Mouse (Mus musculus) heart, adult 11 months (tissue): ENCODE measurements at regions not wholly inside any gene's neighbourhood (a gene's known extent, or its start where the extent isn't known, plus 50 kb on each side); places are given as distances from the start of the nearest gene placed in this dataset.
A peak's percentile ranks its signal among the peaks of the same experiment; 100 is the strongest.

Source experiments
- DNase-seq: peaks from one replicate; pipeline ENCODE4 v3.0.0; 2022

DNA sequence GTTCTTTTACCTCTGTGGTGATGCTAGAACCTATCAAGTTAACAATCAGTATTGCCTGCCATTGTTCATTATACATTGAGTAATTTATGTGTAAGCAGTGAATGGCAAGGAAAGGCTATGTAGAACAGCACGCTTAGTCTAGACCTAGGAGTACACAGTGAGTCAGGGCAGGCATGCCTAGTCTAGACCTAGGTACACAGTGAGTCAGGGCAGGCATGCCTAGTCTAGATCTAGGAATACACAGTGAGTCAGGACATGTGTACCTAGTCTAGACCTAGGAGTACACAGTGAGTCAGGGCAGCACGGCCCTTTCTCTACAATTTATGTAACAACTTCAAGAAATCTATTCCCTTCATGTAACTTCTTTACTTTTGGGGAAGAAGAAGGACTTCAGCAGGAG is 347.2 kb downstream of the Tmem232 start:
- no peak for DNase-seq

DNA sequence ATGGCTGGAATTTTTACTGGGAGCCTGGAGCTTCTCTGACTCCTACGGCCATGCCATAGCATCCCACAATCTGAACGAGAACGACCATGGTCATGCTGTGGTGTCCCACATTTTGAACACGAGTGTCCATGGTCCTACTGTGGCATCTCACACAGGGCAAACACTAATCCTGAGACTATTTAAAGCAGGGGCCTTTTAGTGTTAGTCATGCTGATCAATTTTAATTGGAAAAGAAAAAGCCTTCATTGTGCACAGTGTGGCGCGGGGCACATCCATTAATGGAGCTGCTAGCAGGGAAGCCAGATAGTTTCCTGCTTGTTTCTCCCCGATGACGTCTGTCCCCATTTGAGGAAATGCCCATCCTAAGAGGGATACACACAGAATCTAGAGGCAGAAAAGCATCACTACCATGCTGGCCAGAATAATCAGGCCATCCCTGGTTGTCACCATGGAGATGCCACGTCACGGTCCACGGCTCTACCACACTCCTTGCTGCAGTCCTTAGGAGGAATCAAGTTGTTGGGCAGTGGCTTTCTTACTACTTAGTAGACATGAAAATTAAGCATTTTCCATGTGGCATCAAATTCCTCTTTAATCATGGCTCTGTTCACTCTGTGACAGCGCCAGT is 348.0 kb downstream of the Tmem232 start:
- DNase-seq = no peak

DNA sequence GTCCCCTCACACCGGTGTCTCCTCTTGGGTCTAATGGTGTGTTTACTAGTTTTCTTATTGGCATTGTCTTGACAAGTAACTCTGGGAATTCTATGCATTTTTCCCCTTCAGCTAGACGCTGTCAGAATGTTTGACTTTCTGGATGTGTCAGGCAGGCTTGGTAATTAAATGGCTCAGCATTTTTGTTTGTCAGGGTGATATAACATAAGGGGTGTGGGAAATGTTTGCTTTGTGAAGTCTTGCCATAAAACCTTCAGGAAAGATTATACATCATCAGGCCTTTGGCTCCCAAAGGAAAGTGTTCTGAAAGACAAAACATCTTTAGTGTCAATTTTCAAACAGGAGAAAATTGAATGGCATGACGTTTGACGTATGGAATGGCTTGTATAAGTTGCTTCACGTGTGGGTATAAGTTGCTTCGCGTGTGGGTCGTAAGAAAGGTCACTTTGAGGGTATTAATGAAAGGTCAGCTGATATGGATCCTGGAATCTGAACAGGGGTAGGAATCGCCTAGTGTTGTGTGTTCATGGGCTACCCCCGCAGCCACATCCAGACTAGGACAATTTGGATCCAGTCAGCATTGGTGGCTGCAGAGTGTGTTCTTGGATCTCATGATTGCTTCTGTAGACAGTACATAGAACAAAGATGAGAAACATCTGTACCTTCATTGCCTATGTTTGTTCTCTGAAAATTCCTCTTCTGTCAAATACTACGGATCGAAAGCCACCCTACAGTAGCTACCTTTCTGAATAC is 349.6 kb downstream of the Tmem232 start:
- no peak for DNase-seq

DNA sequence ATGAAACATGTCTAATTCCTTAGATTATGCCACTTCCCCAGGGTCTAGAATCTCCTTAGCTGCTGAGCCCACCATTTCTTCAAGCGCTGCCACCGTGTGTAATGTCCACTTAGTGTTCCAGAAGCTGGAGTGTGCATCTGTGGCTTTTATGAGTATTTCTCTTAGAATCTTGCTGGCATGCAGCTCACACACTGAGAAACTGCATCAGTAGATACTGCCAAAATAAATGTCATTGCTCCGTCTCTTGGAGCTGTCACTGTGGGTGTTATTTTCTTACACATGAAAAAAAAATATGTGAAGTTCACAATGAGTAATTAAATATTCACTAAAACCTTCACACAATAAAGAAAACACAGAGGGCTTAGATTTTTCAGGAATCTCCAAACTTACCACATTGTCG is 345.3 kb upstream of the 4930583I09Rik start:
- no peak for DNase-seq

DNA sequence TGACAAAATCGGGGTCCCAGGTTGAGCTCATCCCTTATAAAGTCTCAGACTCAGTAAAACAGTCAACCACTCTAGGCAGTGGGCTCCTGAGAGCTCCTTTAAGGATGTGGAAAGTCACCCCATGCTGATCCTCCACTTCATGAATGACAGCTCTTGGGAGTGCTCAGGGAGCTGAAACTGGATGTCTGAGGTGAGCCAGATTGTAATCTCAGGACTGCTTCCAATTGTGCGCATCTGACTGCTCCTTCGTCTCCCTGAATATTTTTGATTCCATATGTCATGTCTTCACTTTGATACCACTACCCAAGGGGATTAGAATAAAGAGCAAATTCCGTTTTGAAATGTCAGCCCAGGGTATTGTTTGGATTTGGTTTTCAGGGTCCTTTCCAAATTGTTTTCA is 339.9 kb upstream of the 4930583I09Rik start:
- DNase-seq = no peak

DNA sequence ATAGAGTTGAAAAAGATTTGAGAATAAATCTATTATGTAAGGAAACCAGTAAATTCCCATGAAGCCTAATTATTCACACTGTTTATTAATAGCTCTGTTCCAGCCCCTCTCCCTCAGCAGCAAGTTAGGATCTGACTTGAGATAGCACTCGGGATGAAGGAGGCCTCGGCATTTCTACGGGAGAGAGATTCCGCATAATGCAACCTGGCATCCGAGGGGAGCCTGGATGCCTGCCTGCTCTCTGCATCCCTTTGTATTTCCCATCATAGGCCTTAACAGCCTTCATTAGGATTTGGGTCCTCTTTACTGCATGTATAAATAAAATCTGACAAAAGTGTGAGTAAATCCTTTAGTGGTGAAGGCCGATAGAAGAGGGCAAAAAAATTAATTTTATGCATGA is 338.2 kb upstream of the 4930583I09Rik start:
- no peak for DNase-seq

DNA sequence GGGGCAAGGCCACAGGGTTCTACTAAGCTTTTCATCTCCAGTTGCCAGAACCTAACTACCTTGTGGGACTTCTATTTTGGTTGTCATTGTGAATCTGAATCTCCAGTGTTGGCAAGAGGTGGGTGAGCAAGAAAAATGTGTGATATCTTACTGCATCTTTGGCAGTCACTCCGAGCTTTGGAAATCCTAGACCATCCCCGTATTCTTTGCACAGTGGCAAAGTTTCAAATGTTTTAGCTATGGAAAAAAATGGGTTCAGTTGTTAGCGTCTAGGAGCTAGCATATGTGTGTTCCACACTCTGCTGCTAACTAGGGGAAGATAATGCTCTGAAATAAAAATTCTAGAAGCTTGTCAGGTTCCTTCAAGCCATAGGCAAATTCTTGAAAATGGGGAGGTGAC is 337.4 kb upstream of the 4930583I09Rik start:
- DNase-seq = peak; percentile 28

DNA sequence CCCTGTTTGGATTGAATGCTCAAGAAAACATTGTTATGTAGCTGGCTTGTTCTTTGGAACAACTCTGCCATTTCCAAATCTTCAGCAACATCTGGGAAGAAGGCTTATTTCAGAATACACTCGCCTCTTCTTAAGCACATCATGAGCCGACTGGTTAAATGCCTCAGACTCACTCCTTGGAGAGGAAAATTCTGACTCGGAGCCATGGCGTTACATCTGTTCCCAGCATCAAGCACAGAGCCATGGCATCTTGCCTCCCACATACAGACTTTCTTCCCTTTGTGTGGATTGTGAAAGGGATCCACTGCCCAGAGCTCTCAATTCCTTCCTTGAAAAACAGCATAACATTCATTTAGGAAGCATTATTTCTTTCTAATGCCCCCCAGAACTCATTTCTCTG is 334.8 kb upstream of the 4930583I09Rik start:
- peak; percentile 94 for DNase-seq

DNA sequence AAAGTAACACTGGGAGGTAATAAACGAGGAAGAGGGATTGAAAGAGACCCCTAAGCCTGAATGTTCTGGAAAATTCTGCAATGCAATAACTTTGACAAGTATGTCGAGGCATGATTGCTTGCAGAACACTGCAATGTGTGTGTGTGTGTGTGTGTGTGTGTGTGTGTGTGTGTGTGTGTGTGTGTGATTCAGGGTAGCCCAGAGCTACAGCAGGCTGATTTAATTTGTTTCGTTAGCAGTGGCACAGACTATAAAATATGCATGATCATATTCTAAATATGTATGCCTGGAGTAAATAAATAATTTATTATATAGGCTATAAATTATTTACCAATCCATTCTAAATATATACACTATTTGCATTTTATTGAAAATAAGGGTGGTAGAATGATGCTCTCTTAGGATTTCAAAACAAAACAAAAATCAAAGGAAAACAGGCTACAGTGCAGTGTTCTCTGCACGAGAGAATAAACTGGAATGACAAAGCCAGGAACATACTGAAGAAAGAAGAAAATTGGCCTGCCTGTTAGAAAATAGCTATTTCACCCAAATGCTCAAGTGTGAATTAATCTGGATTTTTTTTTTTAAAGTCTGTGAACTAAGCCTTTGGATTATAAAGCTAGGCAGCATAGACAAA is 334.2 kb upstream of the 4930583I09Rik start:
- peak; percentile 14 for DNase-seq

DNA sequence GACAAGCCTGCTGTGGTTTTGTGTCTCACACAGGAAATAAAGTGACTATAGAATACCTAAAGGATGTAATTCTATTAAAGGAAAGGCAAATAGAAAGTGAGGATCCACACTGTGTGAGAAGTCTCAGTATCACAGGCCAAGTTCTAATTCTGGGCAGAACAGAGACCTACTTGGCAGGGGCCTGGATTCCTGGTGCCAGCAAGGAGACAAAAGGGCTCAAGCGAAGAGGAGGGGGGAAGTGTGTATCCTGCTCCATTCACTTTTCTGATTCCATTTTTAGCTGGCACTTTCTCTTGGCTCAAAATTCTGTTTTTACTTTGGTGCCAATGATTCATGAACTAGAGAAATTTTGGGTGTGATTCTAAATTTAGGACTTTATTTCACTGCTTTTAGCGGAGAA is 310.5 kb upstream of the 4930583I09Rik start:
- DNase-seq = peak; percentile 93

DNA sequence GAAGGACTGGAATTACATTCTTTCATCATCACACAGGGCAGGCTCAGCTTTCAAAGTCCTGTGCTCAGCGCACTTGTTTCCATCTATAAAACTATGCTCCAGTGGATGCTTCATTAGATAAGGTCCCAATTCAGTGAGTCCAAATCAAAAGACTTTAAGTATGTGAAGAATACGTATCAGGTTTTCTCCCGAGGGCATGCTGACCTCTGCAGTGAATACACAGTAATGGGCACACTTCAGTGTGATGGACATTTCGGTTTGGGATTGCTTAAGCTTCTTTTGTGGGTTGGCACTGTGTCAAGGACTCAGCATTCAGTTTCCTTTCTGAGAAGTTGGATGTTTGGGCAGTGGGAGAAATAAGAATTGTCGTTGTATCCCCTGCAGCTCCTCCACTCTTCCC is 278.8 kb upstream of the 4930583I09Rik start:
- no peak for DNase-seq

DNA sequence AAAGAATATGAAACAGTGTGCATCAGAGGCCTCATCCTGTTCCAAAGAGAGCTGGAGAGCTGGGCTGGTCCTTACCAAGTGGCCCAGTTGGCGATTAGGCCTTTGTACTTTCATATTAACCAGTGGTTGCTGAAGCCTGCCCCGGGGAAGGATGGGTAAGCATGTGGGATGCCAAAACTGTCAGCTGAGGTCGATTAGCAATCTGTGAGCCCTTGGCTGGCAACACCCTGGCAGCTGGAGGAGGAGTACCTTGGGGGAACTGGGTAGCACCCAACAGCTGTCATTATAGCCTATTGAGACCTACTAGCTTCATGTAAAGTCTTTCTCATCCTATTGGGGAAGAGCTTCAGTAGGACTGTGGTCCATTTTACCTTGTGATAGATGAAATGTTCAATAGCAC is 277.2 kb upstream of the 4930583I09Rik start:
- peak; percentile 89 for DNase-seq

DNA sequence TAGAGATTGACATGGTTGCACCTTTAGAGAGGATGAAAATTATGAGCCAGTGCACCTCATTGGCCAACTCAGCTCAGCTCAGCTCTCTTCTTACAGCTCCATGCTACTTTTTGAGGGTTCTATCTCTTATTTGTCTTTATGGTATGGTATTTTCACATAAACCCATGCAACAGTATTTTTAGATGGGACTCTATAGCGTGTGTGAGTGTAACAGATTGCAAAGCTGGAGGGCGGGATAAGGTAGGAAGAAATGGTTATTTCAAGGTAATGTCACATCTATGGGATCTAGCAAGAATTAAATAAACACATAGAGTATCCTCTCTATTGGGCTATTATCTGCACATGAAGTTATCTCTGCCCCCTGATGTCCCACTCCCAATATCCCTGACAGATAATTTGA is 269.8 kb upstream of the 4930583I09Rik start:
- DNase-seq = no peak

DNA sequence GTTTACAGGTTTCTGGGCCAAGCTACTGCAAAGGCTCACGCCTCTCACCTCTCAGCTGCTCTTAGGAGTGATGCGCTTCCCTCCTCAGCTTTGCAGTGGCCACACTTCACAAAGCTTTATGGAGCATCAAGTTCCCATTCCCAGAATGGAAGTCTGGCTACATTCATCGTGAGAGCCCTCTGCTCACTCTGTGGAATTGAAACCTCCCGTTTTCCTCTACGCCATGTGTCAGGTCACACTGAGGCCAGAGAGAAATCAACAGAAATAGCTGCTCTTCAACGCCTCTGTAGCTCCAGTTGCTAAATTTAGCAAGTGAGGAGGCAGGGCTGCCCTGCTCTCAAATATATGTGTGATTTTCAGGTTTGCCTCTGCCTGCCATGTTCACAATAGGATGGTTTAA is 265.3 kb upstream of the 4930583I09Rik start:
- peak; percentile 92 for DNase-seq

DNA sequence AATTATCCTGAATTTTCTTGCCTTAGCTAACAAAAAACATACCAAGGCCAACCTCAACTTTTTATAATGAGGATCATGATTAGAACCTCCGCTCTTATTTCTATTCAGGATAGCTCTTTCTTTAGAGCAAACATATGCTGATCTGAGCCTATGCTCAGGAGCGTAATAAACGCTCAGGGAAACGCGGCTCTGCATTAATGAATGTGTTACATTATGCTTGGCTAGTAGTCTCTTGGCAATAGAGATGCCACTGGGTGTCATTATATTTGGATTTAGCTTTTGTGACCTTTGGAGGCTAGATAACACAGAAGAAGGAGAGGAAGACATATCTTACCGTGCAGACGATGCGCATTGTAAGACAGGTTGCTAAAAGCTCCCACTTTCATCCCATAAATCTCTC is 246.4 kb upstream of the 4930583I09Rik start:
- DNase-seq = no peak

DNA sequence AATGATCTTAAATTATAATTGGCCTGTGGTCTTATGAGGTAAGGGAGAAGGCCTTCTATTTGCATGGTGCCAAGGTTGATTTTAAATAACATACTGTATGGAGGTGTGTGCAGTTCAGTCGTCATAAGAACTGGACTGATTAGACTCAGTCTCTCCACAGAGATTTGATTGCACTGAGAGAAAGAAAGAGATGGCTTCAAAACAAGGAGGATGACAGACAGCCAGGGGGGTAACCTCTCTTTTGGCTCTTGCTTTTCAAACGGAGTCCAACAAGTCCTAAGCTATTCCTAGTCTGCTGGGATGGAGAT is 245.9 kb upstream of the 4930583I09Rik start:
- DNase-seq = no peak

DNA sequence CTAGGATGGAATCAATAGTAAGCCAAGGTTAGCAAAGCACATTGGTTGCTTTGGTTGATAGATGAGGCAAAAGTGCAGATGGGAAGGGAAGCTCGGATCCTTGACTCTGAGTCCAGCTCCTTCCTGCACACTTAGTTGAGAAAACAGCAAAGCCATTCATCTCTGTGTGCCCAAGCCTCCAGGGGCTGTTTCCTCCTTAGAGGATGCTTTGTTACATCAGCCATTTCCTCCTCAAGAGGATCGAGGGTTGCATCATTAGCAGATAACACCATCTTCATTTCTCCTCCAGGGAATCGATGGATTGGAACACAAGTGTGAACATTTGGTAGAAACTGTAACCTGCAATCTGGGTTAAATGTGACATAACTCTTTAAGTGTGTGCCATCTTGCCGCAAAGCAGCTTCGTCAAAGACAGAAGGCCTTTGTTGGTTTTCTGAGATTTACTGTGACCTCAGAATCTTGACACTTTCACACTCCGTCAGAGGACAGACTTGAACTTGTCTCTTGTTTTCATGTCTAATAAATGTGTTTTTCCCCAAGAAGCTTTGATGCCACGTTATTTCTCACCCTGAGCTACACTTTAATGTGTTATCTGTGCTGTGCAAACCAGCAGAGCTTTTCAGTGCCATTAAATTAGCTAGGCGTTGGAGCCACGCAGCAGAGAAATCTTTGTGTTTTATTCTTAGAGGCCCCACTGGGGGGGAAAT is 245.4 kb upstream of the 4930583I09Rik start:
- DNase-seq = no peak

DNA sequence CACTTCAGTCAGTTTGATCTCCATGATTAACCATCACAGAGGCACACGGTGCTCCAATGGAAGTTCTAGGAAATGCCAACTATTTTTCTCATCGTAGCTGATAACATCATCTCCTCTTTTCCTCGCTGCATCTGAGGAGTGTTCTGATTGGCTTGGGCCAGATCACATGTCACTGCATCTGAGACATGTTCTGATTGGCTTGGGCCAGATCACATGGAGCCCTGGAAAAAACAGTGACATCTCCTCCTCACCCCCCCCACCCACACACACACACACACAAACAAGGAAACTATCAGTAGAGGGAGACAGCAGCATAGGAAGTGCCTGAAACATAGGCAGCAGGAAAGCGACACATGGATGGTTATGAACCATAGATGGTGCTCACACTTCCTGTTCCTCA is 239.0 kb upstream of the 4930583I09Rik start:
- DNase-seq = peak; percentile 16

DNA sequence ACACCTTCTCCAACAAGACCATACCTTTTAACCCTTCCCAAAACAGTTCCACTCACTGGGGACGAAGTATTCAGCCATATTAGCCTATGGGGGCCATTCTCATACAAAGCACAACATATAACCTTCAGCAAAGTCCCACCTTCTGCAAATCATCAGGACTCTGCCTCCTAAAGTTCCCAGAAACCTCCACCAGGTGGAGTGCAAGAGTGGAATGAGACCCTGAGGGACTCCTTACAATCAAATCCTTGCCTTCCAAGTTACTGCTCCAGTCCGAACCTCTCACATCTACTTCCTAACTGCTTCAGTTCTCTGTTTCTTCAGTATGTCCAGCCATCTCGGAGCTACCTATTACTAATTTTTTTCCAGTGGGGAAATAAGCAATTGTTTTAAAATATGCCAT is 235.2 kb upstream of the 4930583I09Rik start:
- DNase-seq = peak; percentile 34

DNA sequence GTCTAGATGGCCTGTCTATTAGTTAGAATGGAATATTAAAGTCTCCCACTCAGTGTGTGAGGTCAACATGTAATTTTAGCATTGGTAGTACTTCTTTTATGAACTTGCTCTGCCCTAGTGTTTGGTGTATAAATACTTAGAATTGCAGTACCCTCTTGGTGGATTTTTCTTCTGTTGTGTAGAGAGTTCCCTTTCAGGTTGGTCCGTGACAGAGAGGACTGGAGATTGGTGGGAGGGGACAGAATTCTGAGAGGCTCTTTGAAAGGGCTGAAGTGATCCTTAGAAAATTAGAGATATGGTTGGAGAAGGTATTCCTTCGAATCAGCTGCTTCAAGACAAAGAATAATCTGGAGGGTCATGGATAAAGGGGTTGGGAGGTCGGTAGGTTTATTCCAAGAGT is 230.3 kb upstream of the 4930583I09Rik start:
- DNase-seq = no peak

DNA sequence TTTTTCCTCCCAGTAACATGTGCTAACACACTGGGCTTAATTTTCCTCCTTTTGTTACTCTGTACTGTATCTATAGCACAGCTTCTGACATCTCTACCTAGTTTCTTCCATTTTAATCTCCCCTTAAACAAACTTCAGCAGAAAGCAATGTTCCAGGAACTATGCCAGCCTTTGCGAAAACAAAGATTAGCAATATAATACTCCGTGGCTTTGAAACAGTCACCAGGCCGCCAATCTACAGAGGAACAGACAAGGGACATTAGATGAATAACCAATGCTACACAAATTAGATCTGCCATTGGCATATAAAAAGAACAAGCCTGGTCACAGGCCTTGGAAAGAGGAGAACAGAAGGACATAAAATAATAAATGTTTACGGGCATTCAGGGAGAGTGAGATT is 220.2 kb upstream of the 4930583I09Rik start:
- no peak for DNase-seq

DNA sequence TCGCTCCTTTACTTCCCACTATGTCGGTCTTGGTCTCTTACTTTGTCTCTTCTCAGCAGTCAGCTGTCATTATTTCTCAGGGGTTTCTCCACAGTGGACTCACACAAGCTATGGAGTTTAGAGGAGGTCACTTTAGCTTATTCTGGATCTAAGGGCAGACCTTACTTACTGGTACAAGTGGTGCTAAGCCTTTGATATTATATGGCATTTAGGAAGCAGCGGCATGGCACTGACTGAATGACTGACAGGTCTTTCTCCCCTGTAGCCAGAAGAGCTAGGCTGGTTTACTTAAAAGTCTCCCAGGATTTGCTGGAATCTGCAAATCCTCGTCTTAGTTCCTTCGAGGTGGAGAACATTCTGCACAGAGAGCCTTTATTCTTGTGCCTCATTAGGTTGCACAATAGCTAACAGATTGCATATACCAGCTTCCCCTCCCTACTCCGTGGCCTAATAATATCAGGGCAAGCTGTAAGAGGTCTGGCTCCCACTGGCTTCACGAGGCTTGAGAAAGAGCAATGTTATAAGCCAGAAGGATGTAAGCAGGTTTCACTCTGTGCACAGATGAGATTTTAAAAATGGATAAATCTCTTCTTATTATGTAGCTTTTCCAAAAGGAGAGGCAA is 214.1 kb upstream of the 4930583I09Rik start:
- DNase-seq = peak; percentile 92

DNA sequence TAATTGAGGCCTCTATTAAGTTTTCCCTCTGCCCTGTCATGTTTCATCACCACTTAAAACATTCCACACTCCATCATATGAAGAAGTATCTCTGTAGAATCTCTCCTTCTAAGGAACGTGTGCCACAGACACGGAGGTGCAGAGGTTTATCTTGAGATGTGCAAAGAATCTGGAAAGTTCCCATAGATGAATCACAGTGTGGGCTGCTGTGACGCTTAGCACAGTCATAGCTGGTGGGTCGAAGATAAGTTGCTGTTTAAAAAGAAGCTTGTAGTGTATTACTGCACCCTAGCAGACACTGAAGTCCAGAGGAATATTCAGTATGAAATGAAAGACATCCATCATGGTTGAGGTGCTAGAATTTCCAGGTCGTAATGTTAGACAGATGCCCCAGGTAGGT is 179.9 kb upstream of the 4930583I09Rik start:
- no peak for DNase-seq
